In the genomic region with DNA sequence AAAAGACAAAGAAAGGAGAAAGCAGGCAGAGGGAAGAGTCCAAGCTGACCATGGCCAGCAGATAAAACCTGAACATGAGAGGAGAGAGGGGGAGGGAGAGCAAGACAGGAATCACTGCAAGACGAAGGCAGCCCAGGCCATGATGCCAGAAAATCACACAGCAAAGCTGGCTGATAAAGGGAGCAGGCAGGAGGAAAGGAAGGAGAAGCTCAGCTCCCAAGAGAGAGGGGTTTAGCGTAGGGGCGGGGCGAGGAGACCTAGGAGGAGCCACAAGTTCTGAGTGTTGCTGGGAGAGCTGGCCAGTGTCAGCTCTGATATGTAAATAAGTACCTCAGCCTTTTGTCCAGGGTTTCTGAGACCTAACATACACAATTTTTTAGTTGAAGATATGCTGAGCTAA, we compare ENCODE assay signal across 26 mouse cellular contexts. TPM values are rescaled to one million over a fixed set of nuclear protein-coding genes. Genes with fewer than 3 reads are reported as not detected.
DNase-seq lines count a peak whose midpoint lies in the region; TF ChIP-seq lines count a peak whose summit lies in the region.
"Had no signal": no experiment of that assay in that cellular context is flagged by ENCODE, and none has a peak within 500 bp of the region (broad histone marks: within the 10 kb centered on the region; RNA-seq: fewer than 3 reads in every experiment).

No protein-coding gene starts in this region.

- H3K36me3 ChIP-seq in E14TG2a.4 (ENCODE audit: insufficient read depth, low read length) = no peaks in the 10 kb centered on the region
- H3K36me3 ChIP-seq: embryonic facial prominence, embryonic 13.5 days; forebrain, embryonic 10.5 days; forebrain, embryonic 15.5 days; heart, embryonic 12.5 days; kidney, embryonic 15.5 days; liver, embryonic 12.5 days; midbrain, embryonic 10.5 days; midbrain, embryonic 15.5 days; neural tube, embryonic 15.5 days had no signal

- DNase-seq in heart, postnatal 4 days = peak; percentile 27
- no peak for DNase-seq in heart, adult 9 months (ENCODE audit: low spot score in 2 of 2)
- DNase-seq in 3134 (ENCODE audit: extremely low read depth, insufficient read length, low spot score) (peak; percentile 70), ZHBTc4 (ENCODE audit: low read depth, low spot score) (peak; percentile 76)
- DNase-seq in cerebellum, adult 8-10 months = no peak
- DNase-seq in thymus, postnatal 25 days = no peak
- DNase-seq: adrenal gland, postnatal 10 days; cerebellum, adult 9-10 months; cerebellum, postnatal 36 days; kidney, adult 11 months; kidney, postnatal 4 days; left cerebral cortex, postnatal 4 days; liver, postnatal 0 days; right cerebral cortex, adult 18-20 months; right cerebral cortex, postnatal 4 days had no signal

- peaks cover 19% of the 10 kb centered on the region for H3K9me3 ChIP-seq in E14TG2a.4 (ENCODE audit: low read length)
- H3K9me3 ChIP-seq: embryonic facial prominence, embryonic 13.5 days; forebrain, embryonic 15.5 days; midbrain, embryonic 15.5 days; neural tube, embryonic 15.5 days had no signal

- no peak for TF ChIP-seq CTCF in E14TG2a.4 (conservative IDR thresholded peaks at IDR 0.05; ENCODE audit: low read length)

- H3K27me3 ChIP-seq in E14TG2a.4 (ENCODE audit: insufficient read depth, low read length) = no peaks in the 10 kb centered on the region
- H3K27me3 ChIP-seq: CH12.LX; embryonic facial prominence, embryonic 13.5 days; forebrain, embryonic 15.5 days; heart, embryonic 12.5 days; kidney, embryonic 15.5 days; liver, embryonic 12.5 days; midbrain, embryonic 15.5 days; neural tube, embryonic 15.5 days had no signal

- H3K4me3 ChIP-seq in E14TG2a.4 (replicated peaks; ENCODE audit: low read length) = 0 out of 2 replicates have a peak overlapping the region, but pooled peaks have one; percentile 1
- H3K4me3 ChIP-seq: embryonic facial prominence, embryonic 13.5 days; forebrain, embryonic 10.5 days; forebrain, embryonic 15.5 days; heart, embryonic 12.5 days; kidney, embryonic 15.5 days; liver, embryonic 12.5 days; midbrain, embryonic 10.5 days; midbrain, embryonic 15.5 days; neural tube, embryonic 15.5 days had no signal

- H3K4me1 ChIP-seq in E14TG2a.4 (replicated peaks; ENCODE audit: low read depth, low read length) = peaks cover 38% of the 10 kb centered on the region
- H3K4me1 ChIP-seq: embryonic facial prominence, embryonic 13.5 days; forebrain, embryonic 15.5 days; kidney, embryonic 15.5 days; liver, embryonic 12.5 days; midbrain, embryonic 15.5 days; neural tube, embryonic 15.5 days had no signal

RNA-seq across cellular contexts. Expression of a gene that starts 30.4 kb away (rescaled TPM):
- total RNA-seq in heart, postnatal 4 days (2021) = 100 to 1,000 TPM; 135 to 136 TPM

Comparison
In these comparisons a context has a peak if more than half of its experiments do, and no peak if none do; other contexts are left out.
1. DNase-seq: peak in heart, postnatal 4 days (single experiment), 3134 (single experiment) and ZHBTc4 (single experiment); none in heart, adult 9 months (0 of 2), cerebellum, adult 8-10 months (single experiment) and thymus, postnatal 25 days (single experiment).